Comparison of ENCODE assay signal across 12 mouse cellular contexts in genomic region chr4:148950487-148950886, GRCm38 (mm10).
DNase-seq lines count a peak whose midpoint lies in the region; ATAC-seq and TF ChIP-seq lines count a peak whose summit lies in the region.
"Had no signal": no experiment of that assay in that cellular context is flagged by ENCODE, and none has a peak within 500 bp of the region (broad histone marks: within the 10 kb centered on the region; RNA-seq: fewer than 3 reads in every experiment).

No protein-coding gene starts in this region.

- no peak overlapping the region for H3K4me2 ChIP-seq in heart, embryonic 12.5 days
- H3K4me2 ChIP-seq in forebrain, embryonic 16.5 days (ENCODE audit: low read length) = no peak overlapping the region
- H3K4me2 ChIP-seq in lung, embryonic 14.5 days = no peak overlapping the region

- peaks cover 29% of the 10 kb centered on the region for H3K27me3 ChIP-seq in heart, embryonic 12.5 days (replicated peaks)
- peaks cover 22% of the 10 kb centered on the region for H3K27me3 ChIP-seq in forebrain, embryonic 16.5 days (replicated peaks; ENCODE audit: control insufficient read depth, insufficient read depth, low read length)
- peaks cover 40% of the 10 kb centered on the region for H3K27me3 ChIP-seq in lung, embryonic 14.5 days (ENCODE audit: insufficient read depth, low read length)

- peaks cover 42% of the 10 kb centered on the region for H3K4me1 ChIP-seq in heart, embryonic 12.5 days (replicated peaks)
- H3K4me1 ChIP-seq in forebrain, embryonic 16.5 days (replicated peaks; ENCODE audit: control insufficient read depth, insufficient read depth, low read length) = peaks cover 33% of the 10 kb centered on the region
- H3K4me1 ChIP-seq in lung, embryonic 14.5 days (ENCODE audit: insufficient read depth) = peaks cover 26% of the 10 kb centered on the region

- WGBS in heart, embryonic 12.5 days = 59% methylated on average over 6 of the region's 6 CpGs
- 41% methylated on average over 6 of the region's 6 CpGs for WGBS in forebrain, embryonic 16.5 days
- WGBS in lung, embryonic 14.5 days = 65% methylated on average over 6 of the region's 6 CpGs

- intact Hi-C loops in heart, postnatal 10 days (cut with DNase I) = loop anchor here (5.0 kb wide), 2 partner anchors 48 to 208 kb away; no protein-coding TSS in a partner anchor

- no peak for DNase-seq in heart, postnatal 10 days
- DNase-seq in 3T3-L1 (ENCODE audit: low read depth, low spot score) = peak; percentile 47
- peak; percentile 48 for DNase-seq in lung, embryonic 14.5 days
- DNase-seq in cerebellum, postnatal 4 days (ENCODE audit: low spot score in 2 of 2) = no peak
- DNase-seq in gastrocnemius, postnatal 25 days = no peak

- peak overlapping the region; percentile 25; the same call in 1 of the 2 replicates for H3K9ac ChIP-seq in heart, embryonic 12.5 days
- H3K9ac ChIP-seq in forebrain, embryonic 16.5 days (replicated peaks; ENCODE audit: low read depth, low read length) = no peak overlapping the region
- no peak overlapping the region for H3K9ac ChIP-seq in lung, embryonic 14.5 days
- H3K9ac ChIP-seq: liver, embryonic 14.5 days had no signal

- peak overlapping the region; percentile 69 for H3K27ac ChIP-seq in heart, embryonic 12.5 days (ENCODE audit: poor library complexity, severe bottlenecking)
- H3K27ac ChIP-seq in forebrain, embryonic 16.5 days (ENCODE audit: low read length) = no peak overlapping the region
- no peak overlapping the region for H3K27ac ChIP-seq in lung, embryonic 14.5 days (ENCODE audit: low read depth)
- H3K27ac ChIP-seq: kidney, postnatal 0 days; left cerebral cortex, adult 2 months; liver, embryonic 14.5 days had no signal

- no peak overlapping the region for H3K4me3 ChIP-seq in heart, embryonic 12.5 days
- no peak overlapping the region for H3K4me3 ChIP-seq in forebrain, embryonic 16.5 days (replicated peaks; ENCODE audit: low read length)
- H3K4me3 ChIP-seq in lung, embryonic 14.5 days (ENCODE audit: low read depth, low read length) = no peak overlapping the region
- H3K4me3 ChIP-seq: myocyte had no signal

- peaks cover 65% of the 10 kb centered on the region for H3K36me3 ChIP-seq in heart, embryonic 12.5 days
- H3K36me3 ChIP-seq in forebrain, embryonic 16.5 days (ENCODE audit: control insufficient read depth, insufficient read depth) = no peaks in the 10 kb centered on the region
- H3K36me3 ChIP-seq in lung, embryonic 14.5 days (ENCODE audit: insufficient read depth) = no peaks in the 10 kb centered on the region

- ATAC-seq in heart, embryonic 12.5 days (ENCODE audit: insufficient number of reproducible peaks, low FRiP score) = no peak
- peak; percentile 9; the same call in 1 of the 2 replicates for ATAC-seq in forebrain, embryonic 16.5 days
- no peak for ATAC-seq in lung, embryonic 14.5 days (ENCODE audit: insufficient read depth)
- ATAC-seq in megakaryocyte, adult 5-6 weeks (ENCODE audit: poor library complexity, severe bottlenecking) = no peak

- H3K9me3 ChIP-seq in heart, embryonic 12.5 days (replicated peaks) = no peaks in the 10 kb centered on the region
- no peaks in the 10 kb centered on the region for H3K9me3 ChIP-seq in forebrain, embryonic 16.5 days (ENCODE audit: control insufficient read depth, low read length)
- no peaks in the 10 kb centered on the region for H3K9me3 ChIP-seq in lung, embryonic 14.5 days (ENCODE audit: low read depth, low read length)

- no peak for TF ChIP-seq CTCF in lung, embryonic 14.5 days (IDR thresholded peaks at IDR 0.05; ENCODE audit: low read depth)

Comparison
In these comparisons a context has a peak if more than half of its experiments do, and no peak if none do; other contexts are left out.
1. DNase-seq: peak in 3T3-L1 (single experiment) and lung, embryonic 14.5 days (single experiment); none in heart, postnatal 10 days (0 of 2), cerebellum, postnatal 4 days (0 of 2) and gastrocnemius, postnatal 25 days (single experiment).